Mouse (Mus musculus) fibroblast of lung, adult 2 months (primary cell): Measurements from ENCODE around the gene Nsun6.

Experiments used
- DNase-seq: peaks from one replicate; pipeline ENCODE4 v3.0.0-alpha.2; 2011; ENCODE audit warnings: low read depth

Gene Nsun6

GRCm38 (mm10) chr2:15054945-15055637 lies at the start of gene Nsun6:
Gene Nsun6, minus strand, starts transcription at chr2:15055069.
- DNase-seq: peak; percentile 81

- no peak for DNase-seq
Measured at GRCm38 (mm10) chr2:15104386-15104785, 49.5 kb upstream of the Nsun6 start.

GRCm38 (mm10) chr2:15096514-15097090 lies 41.7 kb upstream of the Nsun6 start:
- DNase-seq: peak; percentile 18

- DNase-seq: no peak
Measured at GRCm38 (mm10) chr2:15087308-15087707, 32.4 kb upstream of the Nsun6 start.

- no peak for DNase-seq
Measured at GRCm38 (mm10) chr2:15083702-15084101, 28.8 kb upstream of the Nsun6 start.

GRCm38 (mm10) chr2:15067091-15067490 lies 12.2 kb upstream of the Nsun6 start:
- DNase-seq: no peak

GRCm38 (mm10) chr2:15065447-15065846 lies 10.6 kb upstream of the Nsun6 start:
- DNase-seq: no peak

GRCm38 (mm10) chr2:15064380-15065269 lies 9.8 kb upstream of the Nsun6 start:
- no peak for DNase-seq

- no peak for DNase-seq
Measured at GRCm38 (mm10) chr2:15063815-15064214, 8.9 kb upstream of the Nsun6 start.

GRCm38 (mm10) chr2:15060856-15061255 lies 6.0 kb upstream of the Nsun6 start:
- no peak for DNase-seq

GRCm38 (mm10) chr2:15058227-15058626 lies 3.4 kb upstream of the Nsun6 start:
- no peak for DNase-seq

- no peak for DNase-seq
Measured at GRCm38 (mm10) chr2:15055741-15056151, 877 bp upstream of the Nsun6 start.

- no peak for DNase-seq
Measured at GRCm38 (mm10) chr2:15054496-15054895, 373 bp downstream of the Nsun6 start.

- peak; percentile 82 for DNase-seq
Measured at GRCm38 (mm10) chr2:15049117-15049873, 5.6 kb downstream of the Nsun6 start, which contains the start of gene Arl5b. Gene Arl5b, plus strand, starts transcription at chr2:15049395.

GRCm38 (mm10) chr2:15040326-15040725 lies 14.5 kb downstream of the Nsun6 start:
- DNase-seq: no peak

- DNase-seq: no peak
Measured at GRCm38 (mm10) chr2:15038705-15039104, 16.2 kb downstream of the Nsun6 start.

- DNase-seq: no peak
Measured at GRCm38 (mm10) chr2:15027816-15028215, 27.1 kb downstream of the Nsun6 start.

- DNase-seq: no peak
Measured at GRCm38 (mm10) chr2:15026817-15027216, 28.1 kb downstream of the Nsun6 start.

GRCm38 (mm10) chr2:15008072-15008471 lies 46.8 kb downstream of the Nsun6 start:
- no peak for DNase-seq

- DNase-seq: no peak
Measured at GRCm38 (mm10) chr2:15007531-15007930, 47.3 kb downstream of the Nsun6 start.

- no peak for DNase-seq
Measured at GRCm38 (mm10) chr2:14997836-14998235, 57.0 kb downstream of the Nsun6 start.

GRCm38 (mm10) chr2:14996036-14996435 lies 58.8 kb downstream of the Nsun6 start:
- no peak for DNase-seq
